Mouse (Mus musculus): ENCODE measurements at regions not wholly inside any gene's neighbourhood (a gene's known extent, or its start where the extent isn't known, plus 50 kb on each side); places are given as distances from the start of the nearest gene placed in this dataset.

DNA sequence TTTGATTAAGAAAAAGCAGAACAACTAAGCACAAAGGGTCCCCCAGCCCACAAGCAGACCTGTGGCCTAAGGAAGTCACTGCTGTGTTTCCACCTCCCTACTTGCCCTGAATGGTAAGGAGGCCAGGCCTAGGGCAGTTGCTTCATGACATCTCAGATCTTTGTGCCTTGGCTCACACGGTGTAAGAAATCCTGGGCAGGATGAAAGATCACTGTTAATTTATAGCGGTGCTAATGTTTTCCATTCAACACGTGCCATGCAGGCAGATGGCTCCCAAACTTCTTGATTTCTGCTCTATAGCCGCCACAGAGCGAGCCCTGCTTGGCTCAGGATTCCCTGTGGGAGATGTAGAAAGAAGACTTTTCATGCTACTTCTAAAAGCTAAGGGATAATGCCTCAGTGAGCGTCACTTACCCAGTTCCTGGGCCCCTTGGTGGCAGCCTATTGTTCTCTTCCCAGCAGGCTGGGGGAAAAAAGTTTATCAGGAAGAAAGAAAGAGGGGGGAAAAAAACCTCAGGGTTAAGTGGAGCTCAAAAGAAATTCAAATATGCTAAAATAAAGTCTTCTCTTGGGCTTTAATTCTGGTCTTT is 327.4 kb downstream of the Adgrl2 start:
- TF ChIP-seq GATA1 (IDR thresholded peaks at IDR 0.05; ENCODE audit: borderline replicate concordance, low read length) (no peak), FLI1 (IDR thresholded peaks at IDR 0.05; ENCODE audit: low read length) (no peak)

Measured in megakaryocyte, embryonic 14.5 days (primary cell).